Mouse (Mus musculus) embryonic fibroblast, embryonic 13.5 days (primary cell): ENCODE measurements around the gene Kcna7. TPM values are rescaled to one million over a fixed set of nuclear protein-coding genes. Genes with fewer than 3 reads are reported as not detected.
A peak's percentile ranks its signal among the peaks of the same experiment; 100 is the strongest.

Experiments
- H3K27ac ChIP-seq: 2 replicates; pipeline ENCODE4 v1.5.1; 2012; ENCODE audit warnings: low read length, control low read depth, inconsistent platforms; ENCODE audit not compliant: insufficient read depth
- H3K4me1 ChIP-seq: 2 replicates; pipeline ENCODE4 v1.6.1; 2011; ENCODE audit warnings: low read length; ENCODE audit not compliant: control insufficient read depth, insufficient read depth
- H3K4me3 ChIP-seq: 2 replicates; pipeline ENCODE4 v1.5.1; 2011; ENCODE audit warnings: mild to moderate bottlenecking, control low read depth, low read length; ENCODE audit not compliant: insufficient read depth
- CTCF ChIP-seq: IDR thresholded peaks from 2 replicates; pipeline ENCODE4 v1.5.1; 2011; ENCODE audit warnings: mild to moderate bottlenecking, control low read depth, low read length, moderate library complexity, borderline replicate concordance; ENCODE audit not compliant: insufficient read depth
- POLR2A ChIP-seq: IDR thresholded peaks from 2 replicates; pipeline ENCODE4 v1.6.1; 2011; ENCODE audit warnings: low read depth, mild to moderate bottlenecking, control low read depth, low read length, moderate library complexity
- polyA plus RNA-seq: library from polyadenylated mRNA; stranded (reverse); fragments of >200 nt; gene quantifications from 2 replicates; pipeline ENCODE4 v1.2.4, GENCODE M21; 2011; ENCODE audit warnings: low read depth; ENCODE audit not compliant: missing spikeins, insufficient read length

Gene Kcna7
- polyA plus RNA-seq, 1 experiment, result not detected

GRCm38 (mm10) chr7:45458748-45459563 is 53.5 kb downstream of the Kcna7 start:
- TF ChIP-seq POLR2A (peak; percentile 68), CTCF (no peak)
- H3K4me1 ChIP-seq, result peaks cover 9% of the 10 kb centered on the region
- peak overlapping the region; percentile 67 for H3K4me3 ChIP-seq
- peak overlapping the region; percentile 73 for H3K27ac ChIP-seq

Other genes starting within 250 kb of the Kcna7 start
- 0.28 and 0.58 TPM in 2 replicates for gene Slc17a7, start 241.7 kb upstream of the Kcna7 start, polyA plus RNA-seq
- gene Gfy, start 226.1 kb upstream of the Kcna7 start, polyA plus RNA-seq, result not detected in 2 replicates
- gene Pth2, start 224.7 kb upstream of the Kcna7 start, polyA plus RNA-seq, result not detected in 2 replicates
- gene Ccdc155, start 200.8 kb upstream of the Kcna7 start, polyA plus RNA-seq, result not detected in 2 replicates
- not detected in 2 replicates for gene Dkkl1, start 193.5 kb upstream of the Kcna7 start, polyA plus RNA-seq
- 79.9 and 94.3 TPM in 2 replicates for gene Tead2, start 189.9 kb upstream of the Kcna7 start, polyA plus RNA-seq
- 0.86 TPM in 1 of 2 replicates, not detected in the other for gene Cd37, start 166.5 kb upstream of the Kcna7 start, polyA plus RNA-seq
- not detected in 2 replicates for gene Slc6a16, start 164.6 kb upstream of the Kcna7 start, polyA plus RNA-seq
- not detected in 2 replicates for gene Slc6a21, start 128.1 kb upstream of the Kcna7 start, polyA plus RNA-seq
- gene Trpm4, start 71.9 kb upstream of the Kcna7 start, polyA plus RNA-seq, result 9.8 and 12.8 TPM in 2 replicates
- gene Hrc, start 70.4 kb upstream of the Kcna7 start, polyA plus RNA-seq, result not detected in 2 replicates
- 2.5 and 2.7 TPM in 2 replicates for gene Ppfia3, start 38.6 kb upstream of the Kcna7 start, polyA plus RNA-seq
- gene Lin7b, start 35.1 kb upstream of the Kcna7 start, polyA plus RNA-seq, result 2.3 TPM in 1 of 2 replicates, not detected in the other
- 407 and 463 TPM in 2 replicates for gene Snrnp70, start 9.9 kb upstream of the Kcna7 start, polyA plus RNA-seq
- gene Ntf5, start 8.0 kb downstream of the Kcna7 start, polyA plus RNA-seq, result 0.79 and 1.0 TPM in 2 replicates
- not detected in 2 replicates for gene Lhb, start 15.2 kb downstream of the Kcna7 start, polyA plus RNA-seq
- gene Gys1, start 29.2 kb downstream of the Kcna7 start, polyA plus RNA-seq, result 47.6 and 58.2 TPM in 2 replicates
- 67.9 and 74.6 TPM in 2 replicates for gene Ruvbl2, start 32.4 kb downstream of the Kcna7 start, polyA plus RNA-seq
- gene Ftl1, start 54.2 kb downstream of the Kcna7 start, polyA plus RNA-seq, result 3,506 and 4,699 TPM in 2 replicates
- 218 and 278 TPM in 2 replicates for gene Bax, start 61.2 kb downstream of the Kcna7 start, polyA plus RNA-seq
- gene Tulp2, start 76.2 kb downstream of the Kcna7 start, polyA plus RNA-seq, result not detected in 2 replicates
- gene Gm45808, start 81.2 kb downstream of the Kcna7 start, polyA plus RNA-seq, result not detected in 2 replicates
- gene Dhdh, start 83.2 kb downstream of the Kcna7 start, polyA plus RNA-seq, result 0.68 and 1.2 TPM in 2 replicates
- 409 and 447 TPM in 2 replicates for gene Nucb1, start 104.8 kb downstream of the Kcna7 start, polyA plus RNA-seq
- gene Ppp1r15a, start 120.6 kb downstream of the Kcna7 start, polyA plus RNA-seq, result 31.7 and 35.9 TPM in 2 replicates
- 9.1 and 11.4 TPM in 2 replicates for gene Plekha4, start 120.7 kb downstream of the Kcna7 start, polyA plus RNA-seq
- gene Hsd17b14, start 149.2 kb downstream of the Kcna7 start, polyA plus RNA-seq, result not detected in 2 replicates
- 25.7 and 30.6 TPM in 2 replicates for gene Bcat2, start 164.5 kb downstream of the Kcna7 start, polyA plus RNA-seq
- 1.4 and 5.2 TPM in 2 replicates for gene Fgf21, start 209.8 kb downstream of the Kcna7 start, polyA plus RNA-seq
- gene Fut1, start 211.6 kb downstream of the Kcna7 start, polyA plus RNA-seq, result not detected in 2 replicates
- gene Izumo1, start 216.2 kb downstream of the Kcna7 start, polyA plus RNA-seq, result not detected in 2 replicates
- gene Rasip1, start 221.8 kb downstream of the Kcna7 start, polyA plus RNA-seq, result 0.15 and 0.37 TPM in 2 replicates
- 0.70 and 1.8 TPM in 2 replicates for gene Mamstr, start 234.3 kb downstream of the Kcna7 start, polyA plus RNA-seq